Mouse (Mus musculus) cerebellum, postnatal 10 days (tissue): ENCODE data around the gene Tex2.

Source experiments
- DNase-seq, 2 experiments: peaks; one replicate each; pipeline ENCODE4 v3.0.0; 2021; ENCODE audit warnings: mixed read lengths in 2 of 2

The Tex2 gene

GRCm38 (mm10) chr11:106481651-106482050 is 131.6 kb downstream of the Tex2 start:
- DNase-seq: no peak

DNA sequence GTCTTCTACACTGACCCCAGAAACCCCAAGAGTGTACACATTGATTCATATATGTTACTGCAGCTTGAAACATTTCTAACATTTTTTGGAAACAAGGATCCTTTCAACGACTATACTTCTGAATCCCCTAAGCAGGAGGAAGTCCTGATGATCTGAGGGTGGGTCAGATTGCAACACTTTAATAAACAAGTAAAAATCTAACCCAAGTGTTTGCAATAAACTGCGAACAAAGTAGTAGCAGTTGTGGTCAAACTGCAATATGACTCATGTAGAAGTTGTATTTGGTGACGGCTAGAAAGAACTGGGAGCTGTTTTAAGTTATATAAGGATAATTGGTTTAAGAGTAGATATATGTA is 132.7 kb downstream of the Tex2 start:
- DNase-seq: no peak

- DNase-seq: no peak
Measured at GRCm38 (mm10) chr11:106479619-106480529, 133.3 kb downstream of the Tex2 start.

- no peak for DNase-seq
Measured at GRCm38 (mm10) chr11:106478745-106479144, 134.5 kb downstream of the Tex2 start.

DNA sequence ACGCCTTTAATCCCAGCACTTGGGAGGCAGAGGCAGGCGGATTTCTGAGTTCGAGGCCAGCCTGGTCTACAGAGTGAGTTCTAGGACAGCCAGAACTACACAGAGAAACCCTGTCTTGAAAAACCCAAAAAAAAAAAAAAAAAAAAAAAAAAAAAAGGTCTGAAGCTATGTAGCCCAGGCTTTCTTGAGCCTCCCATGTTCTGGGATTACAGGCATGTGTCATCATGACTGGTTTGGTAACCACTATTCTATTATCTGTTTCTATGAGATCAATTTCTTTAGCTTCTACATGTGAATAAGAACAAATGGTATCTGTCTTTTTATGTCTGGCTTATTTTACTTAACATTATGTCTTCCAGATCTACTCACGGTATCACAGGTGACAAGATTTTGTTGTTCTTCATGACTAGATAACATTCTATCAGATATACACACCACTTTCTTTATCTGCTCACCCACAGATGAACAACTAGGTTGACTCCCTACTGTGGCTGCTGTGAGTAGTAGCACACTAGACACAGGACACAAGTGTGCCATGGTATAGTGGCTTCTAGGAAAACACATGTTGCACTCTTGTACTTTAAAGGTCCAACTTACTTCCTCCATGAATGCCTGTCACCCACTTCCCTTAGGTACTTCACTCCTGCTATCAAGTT is 135.6 kb downstream of the Tex2 start:
- no peak for DNase-seq

- DNase-seq: no peak
Measured at GRCm38 (mm10) chr11:106475309-106475708, 137.9 kb downstream of the Tex2 start.

DNA sequence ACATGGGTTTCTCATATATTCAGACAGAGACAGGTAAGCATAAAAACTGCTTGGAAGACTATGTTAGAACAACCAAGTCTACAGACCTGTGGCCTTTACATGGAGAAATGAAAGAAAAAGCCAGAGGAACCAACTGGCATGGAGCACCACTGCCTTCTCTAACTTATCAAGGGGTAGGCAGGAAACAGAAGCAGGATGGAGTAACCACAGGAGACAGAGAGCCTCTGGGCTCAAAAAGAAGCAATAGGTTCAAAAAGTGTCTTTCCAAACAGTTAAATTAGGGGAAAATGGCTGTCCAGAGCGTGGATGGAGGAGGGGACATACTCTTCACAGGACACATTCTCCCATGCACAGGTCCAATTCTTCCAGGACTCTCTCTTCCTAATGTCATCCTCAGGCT is 141.6 kb downstream of the Tex2 start:
- no peak for DNase-seq

- DNase-seq: no peak
Measured at GRCm38 (mm10) chr11:106468509-106468908, 144.7 kb downstream of the Tex2 start.

DNA sequence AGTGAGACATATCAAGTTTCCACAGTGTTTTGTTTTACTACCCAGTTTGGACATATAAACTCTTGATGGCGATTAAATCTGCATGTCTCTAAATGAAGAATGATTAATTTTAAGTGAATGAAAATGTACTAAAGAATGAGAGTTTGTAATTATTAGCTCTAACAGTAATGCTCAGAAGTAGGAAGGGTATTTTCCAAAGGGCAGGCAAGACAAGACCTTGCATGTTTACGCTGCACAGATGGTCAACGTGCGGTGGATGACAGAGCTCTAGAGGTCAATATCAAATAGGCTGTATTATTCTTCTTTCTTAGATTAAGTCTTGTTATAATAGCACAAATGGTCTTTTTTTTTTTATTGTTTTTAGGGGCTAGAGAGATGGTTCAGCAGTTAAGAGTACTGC is 147.3 kb downstream of the Tex2 start:
- no peak for DNase-seq

GRCm38 (mm10) chr11:106465545-106465903 is 147.7 kb downstream of the Tex2 start:
- no peak for DNase-seq

DNA sequence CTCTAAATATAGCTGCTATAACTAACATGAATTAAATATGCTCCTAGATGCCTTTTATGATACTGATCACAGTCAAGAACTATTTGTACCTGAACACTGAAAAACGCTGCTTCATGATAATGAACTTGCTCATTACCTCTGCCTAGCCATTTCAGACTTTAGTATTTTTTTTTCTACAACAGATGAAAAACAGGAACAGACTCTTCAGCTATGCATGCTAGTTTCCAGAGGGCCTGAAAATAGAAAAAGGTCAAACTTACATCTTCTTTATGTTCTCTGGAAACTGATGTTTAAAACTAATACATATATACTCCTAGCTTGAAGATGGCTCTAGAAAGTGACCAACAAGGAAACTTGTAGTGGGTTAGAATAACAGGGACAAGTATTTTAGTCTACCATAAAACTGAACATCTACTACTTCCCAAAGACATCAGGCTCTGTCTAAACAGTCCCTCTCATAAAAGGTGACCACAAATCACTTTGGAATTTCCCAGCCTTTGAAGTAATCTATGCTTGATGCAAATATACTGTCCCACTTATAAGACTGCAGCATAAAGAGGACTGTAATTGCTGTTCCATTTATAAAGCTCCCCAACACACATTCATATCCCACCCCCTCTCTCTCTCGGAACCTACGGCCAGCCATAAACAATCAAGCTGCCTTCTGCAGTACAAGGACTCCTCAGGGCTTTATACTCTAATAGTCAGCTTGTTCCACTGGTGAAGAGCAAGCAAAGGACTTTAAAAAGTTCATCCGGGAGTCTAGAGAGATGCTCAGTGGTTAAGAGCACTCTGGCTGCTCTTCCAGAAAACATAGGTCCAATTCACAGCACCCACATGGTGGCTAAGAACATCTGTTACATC is 148.3 kb downstream of the Tex2 start:
- DNase-seq: no peak

DNA sequence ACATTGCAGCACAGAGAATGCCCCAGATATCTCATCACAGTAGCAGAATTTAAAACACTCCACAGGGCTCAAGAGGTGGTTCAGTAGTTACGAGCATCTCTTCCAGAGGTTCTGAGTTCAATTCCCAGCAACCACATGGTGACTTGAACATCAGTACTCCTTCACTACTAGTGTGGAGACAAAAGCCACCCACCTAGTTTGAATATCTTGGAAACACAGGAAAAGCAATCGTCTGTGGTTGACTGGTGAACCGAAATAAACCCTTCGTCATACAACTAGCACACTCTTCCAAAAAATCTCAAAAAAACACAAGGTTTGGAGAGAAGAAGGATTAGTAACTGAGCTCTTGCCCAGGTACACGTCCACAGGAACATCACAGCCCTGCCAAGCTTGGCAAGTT is 149.4 kb downstream of the Tex2 start:
- peak in 1 of 2 experiments; percentile 8 for DNase-seq

GRCm38 (mm10) chr11:106462309-106462708 is 150.9 kb downstream of the Tex2 start:
- DNase-seq: no peak

GRCm38 (mm10) chr11:106461145-106461932 is 151.9 kb downstream of the Tex2 start:
- no peak for DNase-seq

- no peak for DNase-seq
Measured at GRCm38 (mm10) chr11:106460671-106461070, 152.6 kb downstream of the Tex2 start.

DNA sequence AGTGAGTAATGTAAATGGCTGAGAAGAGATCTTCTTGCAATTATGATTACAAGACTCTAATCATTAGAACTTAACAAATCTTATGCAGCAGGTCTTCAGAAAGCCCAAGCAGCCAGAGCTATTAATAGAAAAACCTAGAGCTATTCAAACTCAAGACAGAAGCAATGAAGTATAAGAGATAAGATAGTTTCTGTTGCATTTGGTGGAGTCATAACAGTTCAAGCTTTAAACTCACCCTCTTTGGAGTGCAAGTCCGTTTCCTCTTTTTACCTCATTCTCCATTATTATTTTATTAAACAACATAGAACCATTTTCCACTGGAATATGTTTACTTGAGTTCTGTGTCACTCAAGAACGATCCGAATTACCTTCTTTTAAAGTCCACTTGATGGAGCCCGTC is 154.7 kb downstream of the Tex2 start:
- no peak for DNase-seq
